23 mouse cellular contexts compared by ENCODE assay signal in genomic region chr15:79254661-79255060, GRCm38 (mm10). TPM values are rescaled to one million over a fixed set of nuclear protein-coding genes. Genes with fewer than 3 reads are reported as not detected.
DNase-seq lines count a peak whose midpoint lies in the region; ATAC-seq lines count a peak whose summit lies in the region.
"Had no signal": no experiment of that assay in that cellular context is flagged by ENCODE, and none has a peak within 500 bp of the region (broad histone marks: within the 10 kb centered on the region; RNA-seq: fewer than 3 reads in every experiment).

Slc16a8 (minus strand) TSS chr15:79254761.

- H3K4me2 ChIP-seq in forebrain, embryonic 13.5 days: no peak within 1 kb of the TSS
- H3K4me2 ChIP-seq in forebrain, embryonic 14.5 days (ENCODE audit: low read length): no peak within 1 kb of the TSS
- H3K4me2 ChIP-seq: embryonic facial prominence, embryonic 13.5 days; embryonic facial prominence, embryonic 15.5 days; forebrain, embryonic 12.5 days had no signal

- DNase-seq in forebrain, embryonic 14.5 days (ENCODE audit: low spot score): no peak
- peak; percentile 31 for DNase-seq in retina, postnatal 1 day
- no peak for DNase-seq in retina, embryonic 14.5 days (ENCODE audit: low spot score)
- DNase-seq: adrenal gland, adult 2 months; adrenal gland, postnatal 10 days; adrenal gland, postnatal 25 days; B cell, adult 2 months; cerebellum, adult 11 months; cerebellum, adult 18-20 months; cerebellum, adult 8-10 months; cerebellum, adult 9-11 months; cerebellum, postnatal 14 days; cerebellum, postnatal 36 days; embryo, embryonic 11 days had no signal

- 20% methylated on average over 3 of the region's 3 CpGs for WGBS in forebrain, embryonic 13.5 days
- 24% methylated on average over 3 of the region's 3 CpGs for WGBS in forebrain, embryonic 14.5 days

- peaks cover 14% of the 10 kb centered on the region for H3K4me1 ChIP-seq in forebrain, embryonic 13.5 days
- H3K4me1 ChIP-seq in forebrain, embryonic 14.5 days (ENCODE audit: control insufficient read depth, insufficient read depth, low read length): peaks cover 7% of the 10 kb centered on the region

- H3K4me3 ChIP-seq in forebrain, embryonic 13.5 days: no peak within 1 kb of the TSS
- H3K4me3 ChIP-seq in forebrain, embryonic 14.5 days (ENCODE audit: low read depth, low read length): no peak within 1 kb of the TSS
- H3K4me3 ChIP-seq: embryonic facial prominence, embryonic 13.5 days; embryonic facial prominence, embryonic 15.5 days; erythroblast, embryonic 14.5 days; forebrain, embryonic 10.5 days; forebrain, embryonic 12.5 days had no signal

- ATAC-seq in forebrain, embryonic 13.5 days: no peak
- no peak for ATAC-seq in forebrain, embryonic 14.5 days
- no peak for ATAC-seq in CD4-positive, CD25-positive, alpha-beta regulatory T cell, adult 4 months
- ATAC-seq: forebrain, embryonic 16.5 days had no signal

- H3K9me3 ChIP-seq in forebrain, embryonic 13.5 days (replicated peaks): no peaks in the 10 kb centered on the region
- no peaks in the 10 kb centered on the region for H3K9me3 ChIP-seq in forebrain, embryonic 14.5 days (replicated peaks; ENCODE audit: control insufficient read depth, low read length)
- H3K9me3 ChIP-seq: embryonic facial prominence, embryonic 13.5 days; embryonic facial prominence, embryonic 15.5 days; forebrain, embryonic 10.5 days; forebrain, embryonic 12.5 days had no signal

- H3K27me3 ChIP-seq in forebrain, embryonic 13.5 days: peaks cover 66% of the 10 kb centered on the region
- H3K27me3 ChIP-seq in forebrain, embryonic 14.5 days (replicated peaks; ENCODE audit: control insufficient read depth, insufficient read depth, low read length): peaks cover 29% of the 10 kb centered on the region

- no peak within 1 kb of the TSS for H3K27ac ChIP-seq in forebrain, embryonic 13.5 days
- H3K27ac ChIP-seq in forebrain, embryonic 14.5 days (ENCODE audit: low read depth, low read length): no peak within 1 kb of the TSS
- H3K27ac ChIP-seq: embryonic facial prominence, embryonic 13.5 days; embryonic facial prominence, embryonic 15.5 days; forebrain, embryonic 10.5 days; forebrain, embryonic 12.5 days had no signal

- peaks cover 3% of the 10 kb centered on the region; the same call in 1 of the 2 replicates for H3K36me3 ChIP-seq in forebrain, embryonic 13.5 days (ENCODE audit: poor library complexity, severe bottlenecking)
- 0 out of 2 replicates have a peak, but pooled peaks cover under 1% of the 10 kb centered on the region for H3K36me3 ChIP-seq in forebrain, embryonic 14.5 days (ENCODE audit: control insufficient read depth, insufficient read depth, low read length)
- H3K36me3 ChIP-seq: embryonic facial prominence, embryonic 15.5 days had no signal

- H3K9ac ChIP-seq in forebrain, embryonic 13.5 days: peak within 1 kb of the TSS; percentile 21; the same call in 1 of the 2 replicates
- no peak within 1 kb of the TSS for H3K9ac ChIP-seq in forebrain, embryonic 14.5 days (ENCODE audit: low read length)
- H3K9ac ChIP-seq: embryonic facial prominence, embryonic 13.5 days; embryonic facial prominence, embryonic 15.5 days; forebrain, embryonic 12.5 days had no signal

RNA-seq across cellular contexts. Expression of gene Slc16a8, which starts in this region (rescaled TPM):
- polyA plus RNA-seq in forebrain, embryonic 13.5 days (2015; fragmentation: Nextera tagmentation; extraction: Ambion mirVana): 0.09 and 0.39 TPM in 2 replicates
- 0.60 and 0.83 TPM in 2 replicates for polyA plus RNA-seq in forebrain, embryonic 14.5 days (2014; fragmentation: Nextera tagmentation; extraction: Ambion mirVana)
- not detected for polyA plus RNA-seq in CD4-positive, CD25-positive, alpha-beta regulatory T cell, adult 4 months (2017; shearing (Covaris generic))
- polyA plus RNA-seq: embryonic facial prominence, embryonic 11.5 days; erythroblast, embryonic 14.5 days; forebrain, embryonic 10.5 days had no signal
